Comparison of ENCODE assay signal across 27 mouse cellular contexts in the genomic region with DNA sequence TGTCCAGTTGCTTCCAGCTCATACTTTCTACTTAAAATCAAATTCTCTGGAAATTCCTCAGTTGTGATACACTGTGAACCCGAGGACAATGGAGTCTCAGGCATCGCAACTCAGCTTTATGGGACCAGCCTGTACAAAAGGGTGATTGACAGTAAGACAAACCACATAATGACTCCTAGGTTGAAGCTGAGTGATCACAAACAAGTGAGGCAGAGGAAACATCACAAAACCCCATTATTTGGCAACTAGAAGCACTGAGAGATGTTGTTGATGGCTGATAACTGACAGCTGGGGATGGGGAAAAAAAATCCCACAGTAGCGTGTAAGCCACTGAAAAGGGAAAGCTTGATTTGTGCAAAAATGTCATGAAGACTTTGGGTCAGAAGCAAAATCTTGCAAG.
DNase-seq lines count a peak whose midpoint lies in the region; ATAC-seq lines count a peak whose summit lies in the region.
"Had no signal": no experiment of that assay in that cellular context is flagged by ENCODE, and none has a peak within 500 bp of the region (broad histone marks: within the 10 kb centered on the region; RNA-seq: fewer than 3 reads in every experiment).

No protein-coding gene starts in this region.

- H3K27me3 ChIP-seq in forebrain, embryonic 11.5 days (ENCODE audit: control insufficient read depth, insufficient read depth, low read length), result no peaks in the 10 kb centered on the region
- no peaks in the 10 kb centered on the region for H3K27me3 ChIP-seq in forebrain, embryonic 12.5 days
- H3K27me3 ChIP-seq: embryonic facial prominence, embryonic 13.5 days; limb, embryonic 12.5 days; liver, embryonic 13.5 days; lung, embryonic 15.5 days; megakaryocyte, embryonic 14.5 days; neural tube, embryonic 15.5 days; stomach, embryonic 15.5 days had no signal

- no peaks in the 10 kb centered on the region for H3K36me3 ChIP-seq in forebrain, embryonic 11.5 days (ENCODE audit: control insufficient read depth, insufficient read depth, low read length)
- H3K36me3 ChIP-seq in forebrain, embryonic 12.5 days (replicated peaks), result no peaks in the 10 kb centered on the region
- H3K36me3 ChIP-seq: embryonic facial prominence, embryonic 13.5 days; limb, embryonic 12.5 days; liver, embryonic 13.5 days; lung, embryonic 15.5 days; neural tube, embryonic 15.5 days; stomach, embryonic 15.5 days had no signal

- ATAC-seq in forebrain, embryonic 11.5 days (replicated peaks; ENCODE audit: low FRiP score), result peak; percentile 23; the same call in 1 of the 2 replicates
- ATAC-seq in forebrain, embryonic 12.5 days (ENCODE audit: low FRiP score), result no peak; the same call in 1 of the 2 replicates
- ATAC-seq: CD4-positive, CD25-positive, alpha-beta regulatory T cell, adult 4 months had no signal

- H3K9me3 ChIP-seq in forebrain, embryonic 11.5 days (ENCODE audit: control insufficient read depth, low read length), result no peaks in the 10 kb centered on the region
- no peaks in the 10 kb centered on the region for H3K9me3 ChIP-seq in forebrain, embryonic 12.5 days
- H3K9me3 ChIP-seq: embryonic facial prominence, embryonic 13.5 days; limb, embryonic 12.5 days; liver, embryonic 13.5 days; lung, embryonic 15.5 days; megakaryocyte, embryonic 14.5 days; neural tube, embryonic 15.5 days; stomach, embryonic 15.5 days had no signal

- no peak overlapping the region for H3K4me3 ChIP-seq in forebrain, embryonic 11.5 days (ENCODE audit: low read depth, low read length)
- no peak overlapping the region for H3K4me3 ChIP-seq in forebrain, embryonic 12.5 days (replicated peaks)
- H3K4me3 ChIP-seq: embryonic facial prominence, embryonic 13.5 days; limb, embryonic 12.5 days; liver, embryonic 13.5 days; lung, embryonic 15.5 days; megakaryocyte, embryonic 14.5 days; myocyte; neural tube, embryonic 15.5 days; stomach, embryonic 15.5 days had no signal

- H3K9ac ChIP-seq in forebrain, embryonic 11.5 days (ENCODE audit: low read length), result no peak overlapping the region
- no peak overlapping the region for H3K9ac ChIP-seq in forebrain, embryonic 12.5 days
- H3K9ac ChIP-seq: embryonic facial prominence, embryonic 13.5 days; limb, embryonic 12.5 days; liver, embryonic 13.5 days; lung, embryonic 15.5 days; neural tube, embryonic 15.5 days; stomach, embryonic 15.5 days had no signal

- H3K27ac ChIP-seq in forebrain, embryonic 11.5 days (ENCODE audit: low read depth, low read length), result no peak overlapping the region
- no peak overlapping the region for H3K27ac ChIP-seq in forebrain, embryonic 12.5 days
- H3K27ac ChIP-seq: embryonic facial prominence, embryonic 13.5 days; limb, embryonic 12.5 days; liver, embryonic 13.5 days; lung, embryonic 15.5 days; neural tube, embryonic 15.5 days; stomach, embryonic 15.5 days had no signal

- no peak for DNase-seq in forebrain, embryonic 11.5 days (ENCODE audit: low spot score)
- DNase-seq in lung, postnatal 10 days, result peak; percentile 9
- DNase-seq in lung, postnatal 25 days (ENCODE audit: low spot score), result no peak
- DNase-seq in embryo, embryonic 9.5 days (ENCODE audit: extremely low spot score), result peak; percentile 15
- peak; percentile 63 for DNase-seq in retina, embryonic 14.5 days (ENCODE audit: low spot score)
- DNase-seq in T-cell, adult 2 months (ENCODE audit: low spot score), result no peak
- no peak for DNase-seq in left cerebral cortex, adult 11 months (ENCODE audit: low spot score)
- DNase-seq: adrenal gland, postnatal 25 days; cerebellum, adult 18-20 months; cerebellum, postnatal 25 days; heart, postnatal 10 days; kidney, adult 8-10 months; kidney, postnatal 25 days; liver, embryonic 13.5 days; right cerebral cortex, postnatal 25 days; thymus, adult 18-20 months; thymus, postnatal 4 days had no signal

- H3K4me2 ChIP-seq in forebrain, embryonic 11.5 days (ENCODE audit: low read depth, low read length, severe bottlenecking), result no peak overlapping the region
- H3K4me2 ChIP-seq in forebrain, embryonic 12.5 days, result no peak overlapping the region
- H3K4me2 ChIP-seq: embryonic facial prominence, embryonic 13.5 days; heart, embryonic 11.5 days; limb, embryonic 12.5 days; liver, embryonic 13.5 days; lung, embryonic 15.5 days; neural tube, embryonic 15.5 days; stomach, embryonic 15.5 days had no signal

- 22% methylated on average over 3 of the region's 3 CpGs for WGBS in forebrain, embryonic 11.5 days
- WGBS in forebrain, embryonic 12.5 days, result 22% methylated on average over 3 of the region's 3 CpGs

- H3K4me1 ChIP-seq in forebrain, embryonic 11.5 days (replicated peaks; ENCODE audit: control insufficient read depth, insufficient read depth, low read length), result no peaks in the 10 kb centered on the region
- H3K4me1 ChIP-seq in forebrain, embryonic 12.5 days, result 0 out of 2 replicates have a peak, but pooled peaks cover 4% of the 10 kb centered on the region
- H3K4me1 ChIP-seq: embryonic facial prominence, embryonic 13.5 days; limb, embryonic 12.5 days; liver, embryonic 13.5 days; megakaryocyte, embryonic 14.5 days; neural tube, embryonic 15.5 days; stomach, embryonic 15.5 days had no signal

Comparison
In these comparisons a context has a peak if more than half of its experiments do, and no peak if none do; other contexts are left out.
1. DNase-seq: peak in lung, postnatal 10 days (single experiment), embryo, embryonic 9.5 days (single experiment) and retina, embryonic 14.5 days (single experiment); none in forebrain, embryonic 11.5 days (single experiment), lung, postnatal 25 days (single experiment), T-cell, adult 2 months (single experiment) and left cerebral cortex, adult 11 months (single experiment).